18 mouse cellular contexts compared by ENCODE assay signal in genomic region chr16:50766055-50766770, GRCm38 (mm10).
DNase-seq lines count a peak whose midpoint lies in the region; ATAC-seq and TF ChIP-seq lines count a peak whose summit lies in the region.
"Had no signal": no experiment of that assay in that cellular context is flagged by ENCODE, and none has a peak within 500 bp of the region (broad histone marks: within the 10 kb centered on the region; RNA-seq: fewer than 3 reads in every experiment).

No protein-coding gene starts in this region.

- no peaks in the 10 kb centered on the region for H3K36me3 ChIP-seq in forebrain, embryonic 15.5 days
- H3K36me3 ChIP-seq in forebrain, embryonic 12.5 days (replicated peaks), result no peaks in the 10 kb centered on the region
- H3K36me3 ChIP-seq in stomach, embryonic 16.5 days (ENCODE audit: control insufficient read depth, insufficient read depth, low read length), result no peaks in the 10 kb centered on the region
- H3K36me3 ChIP-seq in stomach, postnatal 0 days (ENCODE audit: control insufficient read depth, insufficient read depth, low read length), result no peaks in the 10 kb centered on the region
- H3K36me3 ChIP-seq: heart, embryonic 13.5 days; midbrain, embryonic 12.5 days had no signal

- no peak for TF ChIP-seq EP300 in stomach, postnatal 0 days (optimal IDR thresholded peaks at IDR 0.05)

- no peak overlapping the region for H3K4me3 ChIP-seq in forebrain, embryonic 15.5 days
- no peak overlapping the region for H3K4me3 ChIP-seq in forebrain, embryonic 12.5 days (replicated peaks)
- no peak overlapping the region for H3K4me3 ChIP-seq in stomach, embryonic 16.5 days (replicated peaks; ENCODE audit: low read length)
- H3K4me3 ChIP-seq in stomach, postnatal 0 days (ENCODE audit: low read depth, low read length), result no peak overlapping the region
- H3K4me3 ChIP-seq: erythroblast, embryonic 14.5 days; heart, embryonic 13.5 days; midbrain, embryonic 12.5 days; myocyte had no signal

- H3K27ac ChIP-seq in forebrain, embryonic 15.5 days (replicated peaks), result no peak overlapping the region
- H3K27ac ChIP-seq in forebrain, embryonic 12.5 days, result no peak overlapping the region
- no peak overlapping the region for H3K27ac ChIP-seq in stomach, embryonic 16.5 days (ENCODE audit: low read length)
- no peak overlapping the region for H3K27ac ChIP-seq in stomach, postnatal 0 days (replicated peaks)
- H3K27ac ChIP-seq: heart, embryonic 13.5 days; midbrain, embryonic 12.5 days had no signal

- no peak overlapping the region for H3K4me2 ChIP-seq in forebrain, embryonic 15.5 days (replicated peaks)
- no peak overlapping the region for H3K4me2 ChIP-seq in forebrain, embryonic 12.5 days
- H3K4me2 ChIP-seq in stomach, embryonic 16.5 days (ENCODE audit: low read depth, low read length), result no peak overlapping the region
- no peak overlapping the region for H3K4me2 ChIP-seq in stomach, postnatal 0 days (replicated peaks; ENCODE audit: low read depth)
- H3K4me2 ChIP-seq: heart, embryonic 13.5 days; midbrain, embryonic 12.5 days had no signal

- 67% methylated on average over 11 of the region's 11 CpGs for WGBS in forebrain, embryonic 15.5 days
- WGBS in forebrain, embryonic 12.5 days, result 88% methylated on average over 11 of the region's 11 CpGs
- whole genome bisulfite sequencing in stomach, embryonic 16.5 days, result 71% methylated on average over 11 of the region's 11 CpGs
- WGBS in stomach, postnatal 0 days, result 60% methylated on average over 11 of the region's 11 CpGs

- H3K9ac ChIP-seq in forebrain, embryonic 15.5 days (replicated peaks), result no peak overlapping the region
- no peak overlapping the region for H3K9ac ChIP-seq in forebrain, embryonic 12.5 days
- no peak overlapping the region for H3K9ac ChIP-seq in stomach, embryonic 16.5 days (ENCODE audit: low read length)
- H3K9ac ChIP-seq in stomach, postnatal 0 days (ENCODE audit: low read length), result no peak overlapping the region
- H3K9ac ChIP-seq: heart, embryonic 13.5 days; midbrain, embryonic 12.5 days had no signal

- peak; percentile 55; the same call in 1 of the 2 replicates for ATAC-seq in forebrain, embryonic 15.5 days (replicated peaks)
- no peak for ATAC-seq in forebrain, embryonic 12.5 days (ENCODE audit: low FRiP score)
- peak; percentile 64; the same call in 1 of the 2 replicates for ATAC-seq in stomach, embryonic 16.5 days (ENCODE audit: insufficient read depth, low FRiP score)
- no peak for ATAC-seq in stomach, postnatal 0 days (ENCODE audit: low FRiP score, low TSS enrichment)
- ATAC-seq: activated CD4-positive, CD25-positive, alpha-beta regulatory T cell, adult 4 months; inflammation-experienced regulatory T-cells, adult 6 months had no signal

- no peaks in the 10 kb centered on the region for H3K27me3 ChIP-seq in forebrain, embryonic 15.5 days
- H3K27me3 ChIP-seq in forebrain, embryonic 12.5 days, result no peaks in the 10 kb centered on the region
- H3K27me3 ChIP-seq in stomach, embryonic 16.5 days (ENCODE audit: control insufficient read depth, insufficient read depth, low read length), result no peaks in the 10 kb centered on the region
- no peaks in the 10 kb centered on the region for H3K27me3 ChIP-seq in stomach, postnatal 0 days (ENCODE audit: control insufficient read depth, insufficient read depth, low read length)
- H3K27me3 ChIP-seq: heart, embryonic 13.5 days; midbrain, embryonic 12.5 days had no signal

- H3K9me3 ChIP-seq in forebrain, embryonic 15.5 days, result no peaks in the 10 kb centered on the region
- H3K9me3 ChIP-seq in forebrain, embryonic 12.5 days, result no peaks in the 10 kb centered on the region
- no peaks in the 10 kb centered on the region for H3K9me3 ChIP-seq in stomach, embryonic 16.5 days (replicated peaks; ENCODE audit: control insufficient read depth, low read length)
- H3K9me3 ChIP-seq in stomach, postnatal 0 days (ENCODE audit: control insufficient read depth, low read length), result no peaks in the 10 kb centered on the region
- H3K9me3 ChIP-seq: heart, embryonic 13.5 days; midbrain, embryonic 12.5 days had no signal

- no peak for TF ChIP-seq CTCF in stomach, postnatal 0 days (IDR thresholded peaks at IDR 0.05; ENCODE audit: low read depth)

- no peaks in the 10 kb centered on the region for H3K4me1 ChIP-seq in forebrain, embryonic 15.5 days
- H3K4me1 ChIP-seq in forebrain, embryonic 12.5 days, result no peaks in the 10 kb centered on the region
- H3K4me1 ChIP-seq in stomach, embryonic 16.5 days (ENCODE audit: control insufficient read depth, insufficient read depth, low read length), result no peaks in the 10 kb centered on the region
- H3K4me1 ChIP-seq in stomach, postnatal 0 days (replicated peaks; ENCODE audit: control insufficient read depth, insufficient read depth), result 0 out of 2 replicates have a peak, but pooled peaks cover 2% of the 10 kb centered on the region
- H3K4me1 ChIP-seq: midbrain, embryonic 12.5 days had no signal

- DNase-seq in layer of hippocampus, adult 18-20 months (ENCODE audit: low spot score in 2 of 2), result peak; percentile 7 to 39
- DNase-seq in layer of hippocampus, adult 11-12 months (ENCODE audit: low spot score), result no peak
- DNase-seq in stomach, postnatal 0 days (ENCODE audit: low spot score), result no peak
- DNase-seq in kidney, adult 8-10 months, result no peak
- DNase-seq: adrenal gland, postnatal 25 days; cerebellum, adult 9-11 months; embryo, embryonic 11 days; heart, postnatal 4 days; lung, adult 18-20 months had no signal

Comparison
In these comparisons a context has a peak if more than half of its experiments do, and no peak if none do; other contexts are left out.
1. ATAC-seq: peak in forebrain, embryonic 15.5 days (single experiment) and stomach, embryonic 16.5 days (single experiment); none in forebrain, embryonic 12.5 days (single experiment) and stomach, postnatal 0 days (single experiment).
2. DNase-seq: peak in layer of hippocampus, adult 18-20 months (2 of 2); none in layer of hippocampus, adult 11-12 months (single experiment), stomach, postnatal 0 days (single experiment) and kidney, adult 8-10 months (0 of 2).